Mouse (Mus musculus) forebrain, embryonic 14.5 days (tissue): ENCODE results near the gene Cisd3. TPM values are rescaled to one million over a fixed set of nuclear protein-coding genes. Genes with fewer than 3 reads are reported as not detected.
A peak's percentile ranks its signal among the peaks of the same experiment; 100 is the strongest.

Source experiments
- ATAC-seq: fragments of 200-750 bp; cut with Nextera tagmentation; 2 replicates; pipeline ENCODE4 v1.8.0; 2017; ENCODE audit warnings: mild to moderate bottlenecking, moderate library complexity
- DNase-seq: peaks from one replicate; pipeline ENCODE4 v3.0.0-alpha.2; 2015; ENCODE audit warnings: low spot score
- H3K27ac ChIP-seq: fragments of 300-500 bp; sonication (generic); 2 replicates; pipeline ENCODE4 v1.5.1; 2014; ENCODE audit warnings: low read depth, mild to moderate bottlenecking, control low read depth, low read length, moderate library complexity
- H3K27me3 ChIP-seq: fragments of 300-500 bp; sonication (generic); replicated peaks from 2 replicates; pipeline ENCODE4 v1.6.1; 2014; ENCODE audit warnings: low read length, control low read depth, mixed read lengths; ENCODE audit not compliant: control insufficient read depth, insufficient read depth
- H3K36me3 ChIP-seq: fragments of 300-500 bp; sonication (generic); 2 replicates; pipeline ENCODE4 v1.6.1; 2014; ENCODE audit warnings: low read length, control low read depth; ENCODE audit not compliant: control insufficient read depth, insufficient read depth
- H3K4me1 ChIP-seq: fragments of 300-500 bp; sonication (generic); 2 replicates; pipeline ENCODE4 v1.6.1; 2014; ENCODE audit warnings: antibody characterized with exemption, low read length, control low read depth; ENCODE audit not compliant: control insufficient read depth, insufficient read depth
- H3K4me2 ChIP-seq: fragments of 300-500 bp; sonication (generic); 2 replicates; pipeline ENCODE4 v1.6.1; 2014; ENCODE audit warnings: mild to moderate bottlenecking, control low read depth, low read length
- H3K4me3 ChIP-seq: fragments of 300-500 bp; sonication (generic); 2 replicates; pipeline ENCODE4 v1.5.1; 2014; ENCODE audit warnings: low read depth, low read length, control low read depth
- H3K9ac ChIP-seq: fragments of 300-500 bp; sonication (generic); 2 replicates; pipeline ENCODE4 v1.6.1; 2014; ENCODE audit warnings: mild to moderate bottlenecking, low read length, control low read depth, moderate library complexity
- H3K9me3 ChIP-seq: fragments of 300-500 bp; sonication (generic); replicated peaks from 2 replicates; pipeline ENCODE4 v1.6.1; 2016; ENCODE audit warnings: low read length, control low read depth, mixed read lengths; ENCODE audit not compliant: control insufficient read depth
- WGBS: fragments of 180-500 bp; shearing (Covaris S2); extraction: QIAGEN DNeasy Blood & Tissue Kit; methylation state at CpG from one replicate; pipeline ENCODE4 v1.1.7; 2014; 5-methylcytosine and 5-hydroxymethylcytosine counted together
- polyA plus RNA-seq: library from polyadenylated mRNA; unstranded; fragments of >200 nt; fragmentation: Nextera tagmentation; extraction: Ambion mirVana; gene quantifications from 2 replicates; pipeline ENCODE4 v1.2.1, GENCODE M21; 2014

Gene Cisd3
- polyA plus RNA-seq, 1 experiment from 2014 or later = 19.5 TPM

- Histone ChIP-seq H3K9me3 (no peaks in the 10 kb centered on the region), H3K27ac (no peak overlapping the region), H3K27me3 (peaks cover 17% of the 10 kb centered on the region), H3K9ac (no peak overlapping the region; the same call in 1 of the 2 replicates), H3K4me2 (peak overlapping the region; percentile 79), H3K4me3 (peak overlapping the region; percentile 17), H3K4me1 (peaks cover 27% of the 10 kb centered on the region), H3K36me3 (peaks cover 6% of the 10 kb centered on the region)
- 1% methylated on average over 20 of the region's 20 CpGs for WGBS
- ATAC-seq (no peak), DNase-seq (no peak)
Observed at GRCm38 (mm10) chr11:97661648-97662133, 23.9 kb upstream of the Cisd3 start.

- Histone ChIP-seq H3K9ac (peak overlapping the region; percentile 89; the same call in 1 of the 2 replicates), H3K4me2 (peak overlapping the region; percentile 79), H3K9me3 (no peaks in the 10 kb centered on the region), H3K36me3 (peaks cover 12% of the 10 kb centered on the region), H3K4me1 (peaks cover 27% of the 10 kb centered on the region), H3K4me3 (peak overlapping the region; percentile 69), H3K27ac (no peak overlapping the region), H3K27me3 (peaks cover 17% of the 10 kb centered on the region)
- no peak for DNase-seq
- WGBS = 3% methylated on average over 21 of the region's 21 CpGs
- no peak for ATAC-seq
Observed at GRCm38 (mm10) chr11:97662207-97662892, 23.3 kb upstream of the Cisd3 start.

GRCm38 (mm10) chr11:97662893-97663527 is 22.6 kb upstream of the Cisd3 start, which contains the start of gene Mllt6:
Gene Mllt6, plus strand, starts transcription at chr11:97663414.
- Histone ChIP-seq H3K27ac (peak within 1 kb of the TSS; percentile 82), H3K4me3 (peak within 1 kb of the TSS; percentile 69), H3K4me1 (peaks cover 27% of the 10 kb centered on the region), H3K9me3 (no peaks in the 10 kb centered on the region), H3K27me3 (peaks cover 17% of the 10 kb centered on the region), H3K36me3 (peaks cover 16% of the 10 kb centered on the region), H3K9ac (peak within 1 kb of the TSS; percentile 89), H3K4me2 (peak within 1 kb of the TSS; percentile 79)
- under 1% methylated on average over 32 of the region's 76 CpGs for WGBS
- peak; percentile 65 for ATAC-seq
- DNase-seq = peak; percentile 93

GRCm38 (mm10) chr11:97663528-97664338 is 21.9 kb upstream of the Cisd3 start:
- peaks cover 27% of the 10 kb centered on the region for H3K4me1 ChIP-seq
- peak; percentile 73 for DNase-seq
- peaks cover 21% of the 10 kb centered on the region for H3K36me3 ChIP-seq
- H3K27me3 ChIP-seq = peaks cover 17% of the 10 kb centered on the region
- peak; percentile 32 for ATAC-seq
- peak overlapping the region; percentile 89 for H3K9ac ChIP-seq
- H3K4me3 ChIP-seq = peak overlapping the region; percentile 69
- peak overlapping the region; percentile 79 for H3K4me2 ChIP-seq
- WGBS = under 1% methylated on average over 31 of the region's 57 CpGs
- no peaks in the 10 kb centered on the region for H3K9me3 ChIP-seq
- H3K27ac ChIP-seq = peak overlapping the region; percentile 82

- no peak for ATAC-seq
- no peak for DNase-seq
- peak overlapping the region; percentile 69 for H3K4me3 ChIP-seq
- peaks cover 17% of the 10 kb centered on the region for H3K27me3 ChIP-seq
- peak overlapping the region; percentile 79 for H3K4me2 ChIP-seq
- peak overlapping the region; percentile 82; the same call in 1 of the 2 replicates for H3K27ac ChIP-seq
- no peaks in the 10 kb centered on the region for H3K9me3 ChIP-seq
- H3K36me3 ChIP-seq = peaks cover 27% of the 10 kb centered on the region
- H3K4me1 ChIP-seq = peaks cover 33% of the 10 kb centered on the region
- H3K9ac ChIP-seq = peak overlapping the region; percentile 89
- WGBS = 1% methylated on average over 6 of the region's 8 CpGs
Observed at GRCm38 (mm10) chr11:97664339-97664665, 21.3 kb upstream of the Cisd3 start.

GRCm38 (mm10) chr11:97664771-97665240 is 20.8 kb upstream of the Cisd3 start:
- 17% methylated on average over 6 of the region's 6 CpGs for WGBS
- no peak for ATAC-seq
- Histone ChIP-seq H3K27me3 (peaks cover 17% of the 10 kb centered on the region), H3K27ac (no peak overlapping the region), H3K4me3 (peak overlapping the region; percentile 69), H3K36me3 (peaks cover 32% of the 10 kb centered on the region), H3K9ac (peak overlapping the region; percentile 89; the same call in 1 of the 2 replicates), H3K9me3 (no peaks in the 10 kb centered on the region), H3K4me1 (peaks cover 34% of the 10 kb centered on the region), H3K4me2 (peak overlapping the region; percentile 79)
- no peak for DNase-seq

GRCm38 (mm10) chr11:97665431-97665830 is 20.2 kb upstream of the Cisd3 start:
- ATAC-seq = no peak
- Histone ChIP-seq H3K27me3 (peaks cover 17% of the 10 kb centered on the region), H3K4me3 (no peak overlapping the region), H3K9me3 (no peaks in the 10 kb centered on the region), H3K27ac (no peak overlapping the region), H3K9ac (no peak overlapping the region), H3K4me2 (peak overlapping the region; percentile 79; the same call in 1 of the 2 replicates), H3K36me3 (peaks cover 38% of the 10 kb centered on the region), H3K4me1 (peaks cover 37% of the 10 kb centered on the region)
- DNase-seq = no peak
- WGBS = 91% methylated on average over 13 of the region's 13 CpGs

- Histone ChIP-seq H3K9me3 (no peaks in the 10 kb centered on the region), H3K9ac (no peak overlapping the region), H3K27me3 (peaks cover 13% of the 10 kb centered on the region), H3K36me3 (peaks cover 46% of the 10 kb centered on the region), H3K4me2 (no peak overlapping the region), H3K4me3 (no peak overlapping the region), H3K27ac (no peak overlapping the region), H3K4me1 (peaks cover 35% of the 10 kb centered on the region)
- whole genome bisulfite sequencing = 92% methylated on average over 7 of the region's 7 CpGs
- DNase-seq = no peak
- no peak for ATAC-seq
Observed at GRCm38 (mm10) chr11:97666221-97666620, 19.4 kb upstream of the Cisd3 start.
